Mouse (Mus musculus) liver, embryonic 13.5 days (tissue): ENCODE results near the gene Patz1. TPM values are rescaled to one million over a fixed set of nuclear protein-coding genes. Genes with fewer than 3 reads are reported as not detected.

Source experiments
- ATAC-seq: fragments of 200-750 bp; cut with Nextera tagmentation; 2 replicates; pipeline ENCODE4 v1.8.0; 2017; ENCODE audit warnings: low read depth, mild to moderate bottlenecking, moderate number of reproducible peaks, moderate library complexity
- DNase-seq: peaks from one replicate; pipeline ENCODE4 v3.0.0; 2022
- H3K27ac ChIP-seq: fragments of 300-500 bp; sonication (generic); 2 replicates; pipeline ENCODE4 v1.5.1; 2015; ENCODE audit warnings: moderate library complexity, mild to moderate bottlenecking, inconsistent platforms
- H3K27me3 ChIP-seq: fragments of 300-500 bp; sonication (generic); 2 replicates; pipeline ENCODE4 v1.6.1; 2015; ENCODE audit warnings: mild to moderate bottlenecking, inconsistent platforms
- H3K36me3 ChIP-seq: fragments of 300-500 bp; sonication (generic); 2 replicates; pipeline ENCODE4 v1.6.1; 2015; ENCODE audit warnings: mild to moderate bottlenecking, inconsistent platforms
- H3K4me1 ChIP-seq: fragments of 300-500 bp; sonication (generic); replicated peaks from 2 replicates; pipeline ENCODE4 v1.6.1; 2015; ENCODE audit warnings: inconsistent platforms
- H3K4me2 ChIP-seq: fragments of 300-500 bp; sonication (generic); 2 replicates; pipeline ENCODE4 v1.6.1; 2015; ENCODE audit warnings: inconsistent platforms, mild to moderate bottlenecking, moderate library complexity
- H3K4me3 ChIP-seq: fragments of 300-500 bp; sonication (generic); replicated peaks from 2 replicates; pipeline ENCODE4 v1.5.1; 2015; ENCODE audit warnings: mild to moderate bottlenecking, inconsistent platforms
- H3K9ac ChIP-seq: fragments of 300-500 bp; sonication (generic); 2 replicates; pipeline ENCODE4 v1.6.1; 2015; ENCODE audit warnings: mild to moderate bottlenecking, inconsistent platforms
- H3K9me3 ChIP-seq: fragments of 300-500 bp; sonication (generic); replicated peaks from 2 replicates; pipeline ENCODE4 v1.6.1; 2016; ENCODE audit warnings: inconsistent platforms
- WGBS: fragments of 180-500 bp; shearing (Covaris S2); methylation state at CpG from one replicate; pipeline ENCODE4 v1.1.7; 2015; ENCODE audit not compliant: insufficient replicate concordance; 5-methylcytosine and 5-hydroxymethylcytosine counted together
- polyA plus RNA-seq: library from polyadenylated mRNA; unstranded; fragments of >200 nt; fragmentation: Nextera tagmentation; extraction: Ambion mirVana; gene quantifications from 2 replicates; pipeline ENCODE4 v1.2.1, GENCODE M21; 2015

Gene Patz1
- 14.8 and 15.8 TPM in 2 replicates for polyA plus RNA-seq

DNA sequence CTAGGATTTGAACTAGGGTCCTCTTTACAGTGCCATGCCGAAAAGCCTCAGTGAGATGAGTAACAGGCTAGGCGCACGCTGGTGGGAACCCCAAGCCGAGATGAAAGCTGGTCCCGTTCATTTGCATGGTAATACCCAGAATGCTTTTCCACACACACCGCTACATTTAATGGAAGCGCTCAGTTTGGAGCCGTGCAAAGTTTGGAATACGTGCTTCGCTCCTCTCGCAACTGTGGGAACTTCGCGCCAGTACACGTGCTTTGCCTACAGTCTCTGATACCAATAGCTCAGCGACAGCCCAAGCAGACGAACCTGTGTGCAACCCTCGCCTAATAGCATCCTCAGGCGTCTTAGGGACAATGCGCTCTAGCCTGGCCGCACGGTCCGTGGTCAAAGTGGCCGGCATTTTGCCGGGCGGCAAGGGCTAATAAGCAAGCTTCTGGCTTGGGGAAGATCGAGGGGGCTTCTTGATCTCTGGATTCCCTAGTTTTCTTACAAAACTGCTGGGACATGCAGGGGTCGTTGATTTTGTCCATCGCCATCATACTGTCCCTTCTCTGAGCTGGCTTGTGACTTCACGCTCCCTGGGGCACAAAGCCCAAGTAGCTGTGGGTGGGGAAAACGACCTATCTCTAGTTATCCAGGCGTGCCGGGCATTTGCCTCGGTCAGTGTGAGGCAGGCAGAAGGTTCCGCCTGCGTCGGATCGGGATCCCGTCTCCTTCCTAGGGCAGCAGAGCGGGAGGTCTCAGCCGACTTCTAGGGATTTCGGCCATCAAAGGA, at the start of gene Patz1:
TSS of gene Patz1 (plus strand) at position 354 of the 781 bp plus-strand sequence.
- peak within 1 kb of the TSS; percentile 92 for H3K27ac ChIP-seq
- H3K9ac ChIP-seq, result peak within 1 kb of the TSS; percentile 93
- peaks cover 8% of the 10 kb centered on the region for H3K36me3 ChIP-seq
- no peaks in the 10 kb centered on the region for H3K9me3 ChIP-seq
- DNase-seq, result peak; percentile 29
- peak within 1 kb of the TSS; percentile 99 for H3K4me2 ChIP-seq
- ATAC-seq, result peak; percentile 49
- peaks cover 55% of the 10 kb centered on the region for H3K4me1 ChIP-seq
- under 1% methylated on average over 41 of the region's 41 CpGs for WGBS
- peak within 1 kb of the TSS; percentile 88 for H3K4me3 ChIP-seq
- peaks cover 7% of the 10 kb centered on the region; the same call in 1 of the 2 replicates for H3K27me3 ChIP-seq

DNA sequence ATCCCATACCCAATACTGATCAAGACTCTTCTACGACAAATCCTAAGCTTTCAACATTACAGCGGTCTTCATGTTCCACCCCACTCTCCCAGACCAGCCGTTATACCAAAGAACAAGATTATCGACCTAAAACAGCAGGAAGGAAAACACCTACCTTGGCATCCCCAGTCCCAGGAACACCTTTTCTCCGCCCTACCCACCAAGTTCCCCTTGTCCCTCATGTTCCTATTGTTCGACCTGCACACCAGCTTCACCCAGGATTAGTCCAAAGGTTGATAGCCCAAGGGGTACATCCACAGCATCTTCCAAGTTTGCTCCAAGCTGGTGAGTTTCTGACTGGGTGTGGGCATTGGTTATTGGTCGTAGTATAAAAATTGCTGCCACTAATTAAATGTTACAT, 46.3 kb upstream of the Patz1 start:
- Histone ChIP-seq H3K4me1 (no peaks in the 10 kb centered on the region), H3K4me2 (no peak overlapping the region), H3K4me3 (no peak overlapping the region), H3K9ac (no peak overlapping the region), H3K27me3 (no peaks in the 10 kb centered on the region), H3K36me3 (peaks cover 96% of the 10 kb centered on the region), H3K9me3 (no peaks in the 10 kb centered on the region), H3K27ac (no peak overlapping the region)
- 84% methylated on average over 7 of the region's 7 CpGs for WGBS
- ATAC-seq (no peak), DNase-seq (no peak)

DNA sequence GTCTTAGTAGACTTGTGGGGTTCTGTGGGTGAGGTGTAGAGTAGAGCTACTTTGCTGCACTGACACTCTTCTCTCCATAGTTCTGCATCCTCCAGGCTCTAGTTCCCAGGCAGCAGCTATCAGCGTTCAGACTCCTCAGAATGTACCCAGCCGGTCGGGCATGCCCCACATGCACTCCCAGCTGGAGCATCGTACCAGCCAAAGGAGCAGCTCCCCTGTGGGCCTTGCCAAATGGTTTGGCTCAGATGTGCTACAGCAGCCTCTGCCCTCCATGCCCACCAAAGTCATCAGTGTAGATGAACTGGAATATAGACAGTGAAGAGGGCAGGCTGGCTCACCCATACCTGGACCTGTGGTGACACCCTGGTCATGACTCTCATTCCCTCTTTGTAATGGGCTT, 44.9 kb upstream of the Patz1 start:
- Histone ChIP-seq H3K27ac (no peak overlapping the region), H3K9ac (no peak overlapping the region), H3K4me2 (no peak overlapping the region), H3K36me3 (peaks cover 96% of the 10 kb centered on the region), H3K4me3 (no peak overlapping the region), H3K9me3 (no peaks in the 10 kb centered on the region), H3K4me1 (no peaks in the 10 kb centered on the region), H3K27me3 (no peaks in the 10 kb centered on the region)
- ATAC-seq (no peak), DNase-seq (no peak)
- WGBS, result 82% methylated on average over 4 of the region's 4 CpGs

DNA sequence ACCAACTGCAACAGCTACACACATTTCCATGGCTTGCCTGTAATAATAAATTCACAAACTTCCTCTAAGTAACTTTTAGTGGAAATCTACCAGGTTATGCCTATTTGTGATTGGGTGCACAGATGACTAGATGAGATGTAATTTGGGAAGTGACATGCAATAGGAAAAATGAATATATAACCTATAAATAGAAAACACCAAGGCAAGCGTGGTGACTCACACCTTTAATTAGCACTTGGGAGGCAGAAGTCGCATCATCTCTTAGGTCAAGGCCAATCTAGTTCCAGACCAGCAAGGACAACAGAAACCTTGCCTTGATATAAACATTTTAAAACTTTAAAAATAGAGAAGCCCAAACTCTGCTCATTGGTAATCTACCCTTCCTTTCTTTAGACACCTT, 41.3 kb upstream of the Patz1 start:
- no peak for DNase-seq
- no peaks in the 10 kb centered on the region for H3K27me3 ChIP-seq
- no peak overlapping the region for H3K4me2 ChIP-seq
- H3K27ac ChIP-seq, result no peak overlapping the region
- no peaks in the 10 kb centered on the region for H3K4me1 ChIP-seq
- H3K4me3 ChIP-seq, result no peak overlapping the region
- no peak overlapping the region for H3K9ac ChIP-seq
- 81% methylated on average over 2 of the region's 2 CpGs for WGBS
- no peak for ATAC-seq
- H3K9me3 ChIP-seq, result no peaks in the 10 kb centered on the region
- peaks cover 98% of the 10 kb centered on the region for H3K36me3 ChIP-seq

DNA sequence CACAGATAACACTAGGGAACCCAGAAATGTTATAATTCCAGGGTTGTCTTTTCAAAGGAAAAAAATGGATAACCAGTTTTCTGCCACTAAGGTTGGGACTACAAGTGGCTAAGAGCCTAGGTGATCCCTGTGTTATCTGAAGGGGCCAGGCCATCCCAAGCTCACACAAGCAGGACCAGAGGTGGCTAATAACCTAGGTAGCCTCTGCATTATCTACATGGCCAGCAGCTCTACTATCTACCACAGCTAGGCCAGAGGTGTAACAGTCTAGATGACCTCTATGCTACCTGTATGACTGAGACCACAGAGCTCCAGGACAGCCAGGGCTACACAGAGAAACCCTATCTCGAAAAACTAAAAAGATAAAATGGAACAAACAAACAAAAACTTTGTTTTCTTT, 29.1 kb upstream of the Patz1 start:
- peaks cover 93% of the 10 kb centered on the region for H3K36me3 ChIP-seq

DNA sequence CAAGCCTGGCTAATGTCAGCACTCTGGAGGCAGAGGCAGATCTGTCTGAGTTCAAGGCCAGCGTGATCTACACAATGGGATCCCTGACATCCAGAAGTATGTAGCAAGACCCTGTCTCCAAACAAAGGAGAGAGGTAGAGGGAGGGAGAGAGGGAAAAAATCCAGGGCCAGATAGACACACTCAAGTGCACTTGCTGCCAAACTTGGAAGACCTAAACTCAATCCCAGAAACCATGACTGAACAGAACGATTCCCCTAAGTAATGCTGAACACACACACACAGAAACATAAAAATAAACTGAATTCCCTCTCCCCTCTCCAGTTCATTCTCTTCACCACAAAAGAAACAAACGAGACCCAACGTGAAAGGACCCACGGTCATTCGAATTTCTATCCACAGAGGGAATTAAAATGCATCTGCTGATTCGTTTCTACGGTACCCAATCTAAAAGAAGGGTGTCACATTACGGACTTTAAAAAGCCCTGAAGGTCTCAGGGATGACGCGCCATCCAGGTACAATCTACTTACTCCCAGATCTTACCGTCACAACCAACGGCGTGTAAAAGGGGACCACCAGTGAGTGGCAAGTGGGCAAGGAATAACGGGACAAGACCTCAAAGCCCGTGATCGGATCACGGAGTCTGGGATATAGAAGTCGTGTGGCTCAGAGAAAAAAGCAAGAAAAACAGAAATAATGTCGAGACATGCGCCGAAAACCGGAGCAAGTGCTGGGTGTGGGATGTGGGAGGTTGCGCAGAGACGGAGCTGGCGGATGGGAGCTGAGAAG, 23.2 kb upstream of the Patz1 start:
- DNase-seq, result no peak
- no peaks in the 10 kb centered on the region for H3K9me3 ChIP-seq
- peak overlapping the region; percentile 83 for H3K4me2 ChIP-seq
- 2% methylated on average over 26 of the region's 26 CpGs for WGBS
- H3K4me1 ChIP-seq, result peaks cover 38% of the 10 kb centered on the region
- H3K36me3 ChIP-seq, result peaks cover 38% of the 10 kb centered on the region
- peak overlapping the region; percentile 99 for H3K4me3 ChIP-seq
- peak overlapping the region; percentile 98 for H3K9ac ChIP-seq
- H3K27me3 ChIP-seq, result no peaks in the 10 kb centered on the region
- ATAC-seq, result no peak
- H3K27ac ChIP-seq, result peak overlapping the region; percentile 85; the same call in 1 of the 2 replicates

More for the DNA sequence above, 29.1 kb upstream of the Patz1 start:
- Histone ChIP-seq H3K4me3 (no peak overlapping the region), H3K4me1 (peaks cover 23% of the 10 kb centered on the region), H3K9ac (peak overlapping the region; percentile 15; the same call in 1 of the 2 replicates), H3K4me2 (no peak overlapping the region), H3K9me3 (no peaks in the 10 kb centered on the region), H3K27me3 (no peaks in the 10 kb centered on the region), H3K27ac (no peak overlapping the region)
- 70% methylated on average over 1 of the region's 1 CpGs for WGBS
- DNase-seq, result no peak
- peak; percentile 80 for ATAC-seq

DNA sequence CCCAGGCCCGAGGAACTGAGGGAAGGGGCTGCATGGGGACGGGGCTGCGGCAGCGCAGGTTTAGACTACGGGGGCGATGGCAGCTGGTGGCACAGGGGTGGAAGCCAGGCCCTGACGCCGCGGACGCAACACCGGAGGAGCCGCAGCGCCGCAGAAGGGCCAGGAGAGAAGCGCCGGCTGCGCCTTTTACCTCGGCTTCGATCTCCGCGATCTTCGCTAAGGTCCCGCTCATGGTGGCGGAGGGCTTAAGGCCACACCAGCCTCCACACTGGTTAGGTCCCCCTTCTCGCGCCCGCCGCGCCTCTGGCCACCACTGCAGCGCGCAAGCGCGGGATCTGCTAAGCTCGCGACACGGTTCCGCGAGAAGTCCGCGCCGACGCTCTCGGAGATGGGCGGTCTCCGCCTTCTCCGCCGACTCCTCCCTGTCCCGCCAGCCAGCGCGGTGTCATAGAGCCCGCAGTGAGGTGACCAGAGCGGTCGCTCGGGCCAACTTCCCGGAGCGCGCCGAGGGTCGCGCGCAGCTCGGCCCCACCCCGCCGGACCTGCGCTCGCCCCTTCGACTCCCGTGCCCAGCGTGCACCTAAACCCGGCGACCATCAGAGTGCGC, 22.5 kb upstream of the Patz1 start, which contains the start of gene Drg1:
TSS of gene Drg1 (minus strand) at position 337 of the 607 bp plus-strand sequence.
- Histone ChIP-seq H3K4me3 (peak within 1 kb of the TSS; percentile 99), H3K27me3 (no peaks in the 10 kb centered on the region), H3K9ac (peak within 1 kb of the TSS; percentile 98), H3K9me3 (no peaks in the 10 kb centered on the region), H3K36me3 (peaks cover 32% of the 10 kb centered on the region), H3K4me1 (peaks cover 38% of the 10 kb centered on the region), H3K27ac (peak within 1 kb of the TSS; percentile 85), H3K4me2 (peak within 1 kb of the TSS; percentile 83)
- under 1% methylated on average over 70 of the region's 72 CpGs for WGBS
- peak; percentile 92 for DNase-seq
- ATAC-seq, result peak; percentile 98

DNA sequence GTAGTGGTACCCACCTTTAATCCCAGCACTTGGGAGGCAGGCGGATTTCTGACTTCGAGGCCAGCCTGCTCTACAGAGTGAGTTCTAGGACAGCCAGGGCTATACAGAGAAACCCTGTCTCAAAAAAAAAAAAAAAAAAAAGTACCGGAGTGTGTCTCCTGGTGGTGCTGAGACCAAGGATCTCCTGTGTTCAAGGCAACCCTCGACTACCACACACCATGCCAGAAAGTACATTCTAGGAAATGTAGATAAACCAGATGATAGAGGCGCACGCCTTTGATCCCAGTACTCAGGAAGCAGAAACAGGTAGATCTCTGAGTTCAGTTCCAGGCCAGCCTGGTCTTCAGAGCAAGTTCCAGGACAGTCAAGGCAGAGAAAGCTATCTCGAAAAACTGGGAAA, 21.5 kb upstream of the Patz1 start:
- DNase-seq (no peak), ATAC-seq (no peak)
- H3K36me3 ChIP-seq, result peaks cover 22% of the 10 kb centered on the region
- WGBS, result 29% methylated on average over 7 of the region's 7 CpGs
- peak overlapping the region; percentile 75 for H3K4me2 ChIP-seq
- H3K9me3 ChIP-seq, result no peaks in the 10 kb centered on the region
- peaks cover 38% of the 10 kb centered on the region for H3K4me1 ChIP-seq
- peak overlapping the region; percentile 69 for H3K27ac ChIP-seq
- peak overlapping the region; percentile 99 for H3K4me3 ChIP-seq
- no peaks in the 10 kb centered on the region for H3K27me3 ChIP-seq
- H3K9ac ChIP-seq, result peak overlapping the region; percentile 98

DNA sequence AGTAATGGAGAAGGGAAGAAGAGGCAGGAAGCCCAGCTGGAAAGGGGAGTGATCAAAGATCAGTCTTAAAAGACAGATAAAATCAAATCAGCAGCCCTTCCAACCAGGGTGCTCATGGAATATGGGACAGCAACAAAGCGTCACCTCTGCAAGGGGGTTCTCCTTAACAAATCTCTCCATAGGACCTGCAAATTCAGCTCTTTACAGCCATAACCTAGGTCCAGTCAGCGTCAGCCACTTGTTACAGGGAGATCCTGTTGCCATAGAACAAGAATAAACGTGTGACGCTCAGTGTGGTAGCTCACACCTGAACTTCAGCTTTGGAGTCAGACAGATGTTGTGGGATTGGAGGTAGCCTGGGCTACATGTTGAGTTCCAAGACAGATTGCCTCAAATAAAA, 19.4 kb upstream of the Patz1 start:
- Histone ChIP-seq H3K4me3 (no peak overlapping the region), H3K4me1 (peaks cover 24% of the 10 kb centered on the region), H3K9me3 (no peaks in the 10 kb centered on the region), H3K4me2 (no peak overlapping the region), H3K27me3 (no peaks in the 10 kb centered on the region), H3K36me3 (peaks cover 2% of the 10 kb centered on the region; the same call in 1 of the 2 replicates), H3K9ac (no peak overlapping the region), H3K27ac (no peak overlapping the region)
- DNase-seq, result no peak
- ATAC-seq, result no peak
- WGBS, result 55% methylated on average over 4 of the region's 4 CpGs

DNA sequence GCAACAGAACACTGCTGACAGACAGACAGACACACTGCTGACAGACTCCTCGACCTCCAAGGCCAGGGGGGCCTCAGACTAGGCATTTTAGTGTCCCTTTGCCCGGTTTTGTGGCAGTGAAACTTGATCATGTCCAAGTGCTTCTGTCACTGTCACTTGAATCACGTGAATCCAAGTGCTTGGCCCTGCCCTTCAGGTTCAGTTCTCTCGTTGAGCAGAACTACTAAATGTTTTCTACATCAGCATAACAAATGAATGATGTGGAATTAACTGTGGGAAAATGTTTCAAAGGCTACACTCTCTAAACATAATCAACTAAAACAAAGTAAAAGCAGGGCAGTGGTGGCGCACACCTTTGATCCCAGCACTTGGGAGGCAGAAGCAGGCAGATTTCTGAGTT, 10.3 kb upstream of the Patz1 start:
- WGBS, result 50% methylated on average over 5 of the region's 5 CpGs
- ATAC-seq, result no peak
- H3K4me2 ChIP-seq, result no peak overlapping the region
- H3K36me3 ChIP-seq, result no peaks in the 10 kb centered on the region
- H3K9me3 ChIP-seq, result peaks cover 19% of the 10 kb centered on the region
- no peaks in the 10 kb centered on the region for H3K4me1 ChIP-seq
- H3K27ac ChIP-seq, result no peak overlapping the region
- H3K9ac ChIP-seq, result no peak overlapping the region
- no peak overlapping the region for H3K4me3 ChIP-seq
- DNase-seq, result no peak
- H3K27me3 ChIP-seq, result no peaks in the 10 kb centered on the region

DNA sequence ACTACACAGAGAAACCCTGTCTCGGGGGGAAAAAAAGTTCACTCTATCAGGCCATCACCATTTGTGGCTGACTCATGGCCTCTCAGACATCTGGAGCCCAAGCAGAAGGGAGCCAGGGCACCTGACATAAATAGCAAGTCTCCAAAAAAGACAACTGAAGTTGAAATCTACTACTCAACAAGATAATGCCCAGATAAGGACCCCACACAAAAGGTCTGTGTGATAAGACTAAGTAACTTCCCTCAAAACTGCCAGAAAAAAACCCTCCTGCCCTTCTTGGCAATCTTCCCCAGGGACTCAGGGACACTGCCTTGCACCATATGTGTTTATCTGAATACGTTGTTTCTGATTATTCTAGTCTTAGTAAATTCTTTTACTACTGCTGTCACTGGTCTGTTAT, 8.9 kb upstream of the Patz1 start:
- no peak overlapping the region for H3K27ac ChIP-seq
- H3K36me3 ChIP-seq, result no peaks in the 10 kb centered on the region
- no peak for DNase-seq

More for the DNA sequence above, 8.9 kb upstream of the Patz1 start:
- 39% methylated on average over 2 of the region's 2 CpGs for WGBS
- no peak for ATAC-seq
- H3K27me3 ChIP-seq, result no peaks in the 10 kb centered on the region
- no peak overlapping the region for H3K4me2 ChIP-seq
- no peak overlapping the region for H3K9ac ChIP-seq
- no peaks in the 10 kb centered on the region for H3K4me1 ChIP-seq
- no peak overlapping the region for H3K4me3 ChIP-seq
- peaks cover 19% of the 10 kb centered on the region for H3K9me3 ChIP-seq
